Mouse (Mus musculus) spleen, adult 2 months (tissue): ENCODE measurements at regions not wholly inside any gene's neighbourhood (a gene's known extent, or its start where the extent isn't known, plus 50 kb on each side); places are given as distances from the start of the nearest gene placed in this dataset.

Experiments
- CTCF ChIP-seq: fragments of 200-500 bp; IDR thresholded peaks from 2 replicates; pipeline ENCODE4 v1.5.1; 2011; ENCODE audit warnings: mild to moderate bottlenecking, inconsistent platforms; ENCODE audit not compliant: insufficient read depth, insufficient read length, insufficient replicate concordance; ENCODE audit errors: extremely low read depth
- POLR2A ChIP-seq: fragments of 200-500 bp; IDR thresholded peaks from 2 replicates; pipeline ENCODE4 v1.6.1; 2011; ENCODE audit warnings: low read depth, low read length, inconsistent platforms

GRCm38 (mm10) chr5:99111235-99111634, 74.1 kb upstream of the Prkg2 start:
- no peak for TF ChIP-seq CTCF
- no peak for TF ChIP-seq POLR2A
